Mouse (Mus musculus) megakaryocyte, embryonic 14.5 days (primary cell): ENCODE measurements around the gene Rbm15b.

ENCODE experiments used
- FLI1 ChIP-seq: IDR thresholded peaks from 2 replicates; pipeline ENCODE4 v1.6.1; 2012; ENCODE audit warnings: low read length, inconsistent platforms, mixed read lengths
- GATA1 ChIP-seq: IDR thresholded peaks from 3 replicates; pipeline ENCODE4 v1.6.1; 2012; ENCODE audit warnings: mixed read lengths, low read length, inconsistent platforms, borderline replicate concordance

DNA sequence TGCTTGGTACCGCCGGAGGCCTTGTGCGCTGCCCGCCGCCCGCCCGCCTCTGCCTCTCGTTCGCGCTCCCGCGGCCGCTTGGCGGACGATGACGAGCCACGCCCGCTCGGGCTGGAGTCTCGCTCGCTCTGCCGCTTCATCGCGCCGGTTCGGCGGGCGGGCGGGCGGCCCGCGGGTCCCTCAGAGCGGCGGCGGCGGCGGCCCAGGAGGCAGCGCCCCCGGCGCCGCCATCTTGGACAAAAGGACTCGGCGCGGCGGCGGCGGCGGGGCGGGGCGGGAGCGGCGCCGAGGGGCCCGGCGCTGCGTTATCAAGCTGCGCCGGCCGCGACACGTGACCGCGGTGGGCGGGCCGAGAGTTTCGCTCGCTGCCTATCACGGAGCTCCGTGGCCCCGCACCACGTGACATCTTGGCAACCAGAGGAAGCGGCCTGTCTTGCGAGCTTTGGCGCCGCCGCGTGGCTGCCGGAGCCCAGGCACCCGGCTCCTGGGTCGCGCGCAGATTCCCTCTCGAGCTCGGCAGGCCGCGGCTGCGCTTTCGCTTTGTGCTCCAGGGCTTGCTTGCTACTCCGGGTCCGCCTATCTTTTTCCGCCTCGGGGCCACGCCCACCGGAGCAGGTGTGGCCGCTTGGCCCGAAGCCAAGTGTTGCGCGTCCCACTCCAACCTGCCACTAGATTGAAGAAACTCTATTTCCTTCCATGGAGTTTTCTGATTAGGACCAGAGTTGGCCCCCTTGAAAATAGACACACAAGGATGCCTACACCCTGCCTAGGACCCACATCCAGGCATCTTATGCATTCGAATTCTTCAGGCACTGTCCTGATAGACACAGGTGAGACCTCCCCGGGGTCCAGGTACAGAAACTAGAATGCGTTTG lies at the start of gene Rbm15b:
- no peak for TF ChIP-seq FLI1
- TF ChIP-seq GATA1 = no peak
